Mouse (Mus musculus) kidney, postnatal 0 days (tissue): ENCODE data around the gene Akap7. TPM values are rescaled to one million over a fixed set of nuclear protein-coding genes. Genes with fewer than 3 reads are reported as not detected.
A peak's percentile ranks its signal among the peaks of the same experiment; 100 is the strongest.

Source experiments
- ATAC-seq: fragments of 200-750 bp; cut with Nextera tagmentation; replicated peaks from 2 replicates; pipeline ENCODE4 v1.8.0; 2017; ENCODE audit warnings: low read depth, moderate number of reproducible peaks, moderate TSS enrichment, moderate library complexity; ENCODE audit not compliant: low FRiP score
- DNase-seq: peaks from one replicate; pipeline ENCODE4 v3.0.0-alpha.2; 2016; ENCODE audit warnings: low spot score
- H3K27ac ChIP-seq: fragments of 300-500 bp; sonication (generic); 2 replicates; pipeline ENCODE4 v1.5.1; 2014; ENCODE audit warnings: mild to moderate bottlenecking
- H3K27me3 ChIP-seq: fragments of 300-500 bp; sonication (generic); 2 replicates; pipeline ENCODE4 v1.6.1; 2014; ENCODE audit warnings: low read length, mixed read lengths; ENCODE audit not compliant: insufficient read depth
- H3K36me3 ChIP-seq: fragments of 300-500 bp; sonication (generic); 2 replicates; pipeline ENCODE4 v1.6.1; 2014; ENCODE audit warnings: low read length, mixed read lengths; ENCODE audit not compliant: insufficient read depth
- H3K4me1 ChIP-seq: fragments of 300-500 bp; sonication (generic); replicated peaks from 2 replicates; pipeline ENCODE4 v1.6.1; 2014; ENCODE audit warnings: antibody characterized with exemption, low read length, mixed read lengths; ENCODE audit not compliant: insufficient read depth
- H3K4me2 ChIP-seq: fragments of 300-500 bp; sonication (generic); 2 replicates; pipeline ENCODE4 v1.6.1; 2014; ENCODE audit warnings: mild to moderate bottlenecking, low read length, moderate library complexity, mixed read lengths
- H3K4me3 ChIP-seq: fragments of 300-500 bp; sonication (generic); replicated peaks from 2 replicates; pipeline ENCODE4 v1.5.1; 2014; ENCODE audit warnings: low read depth, low read length
- H3K9ac ChIP-seq: fragments of 300-500 bp; sonication (generic); 2 replicates; pipeline ENCODE4 v1.6.1; 2014; ENCODE audit warnings: low read depth, low read length
- H3K9me3 ChIP-seq: fragments of 300-500 bp; sonication (generic); replicated peaks from 2 replicates; pipeline ENCODE4 v1.6.1; 2016; ENCODE audit warnings: low read length, inconsistent platforms, mixed read lengths
- CTCF ChIP-seq: IDR thresholded peaks from 2 replicates; pipeline ENCODE4 v1.5.1; 2016; ENCODE audit warnings: antibody characterized with exemption, low read depth, mild to moderate bottlenecking, moderate library complexity
- WGBS: fragments of 180-500 bp; shearing (Covaris S2); extraction: QIAGEN DNeasy Blood & Tissue Kit; methylation state at CpG from one replicate; pipeline ENCODE4 v1.1.7; 2014; 5-methylcytosine and 5-hydroxymethylcytosine counted together
- polyA plus RNA-seq: library from polyadenylated mRNA; unstranded; fragments of >200 nt; fragmentation: Nextera tagmentation; extraction: Ambion mirVana; gene quantifications from 2 replicates; pipeline ENCODE4 v1.2.1, GENCODE M21; 2015

The Akap7 gene
- polyA plus RNA-seq, 1 experiment from 2014 or later, result 40.3 TPM

- no peak for ATAC-seq
- WGBS, result 75% methylated on average over 3 of the region's 3 CpGs
- Histone ChIP-seq H3K4me3 (no peak overlapping the region), H3K9me3 (no peaks in the 10 kb centered on the region), H3K4me1 (no peaks in the 10 kb centered on the region), H3K27me3 (no peaks in the 10 kb centered on the region), H3K9ac (no peak overlapping the region), H3K36me3 (no peaks in the 10 kb centered on the region), H3K27ac (no peak overlapping the region), H3K4me2 (no peak overlapping the region)
- TF ChIP-seq CTCF, result no peak
- no peak for DNase-seq
Observed at GRCm38 (mm10) chr10:25215977-25216376, 91.7 kb downstream of the Akap7 start.

- Histone ChIP-seq H3K4me3 (no peak overlapping the region), H3K4me1 (no peaks in the 10 kb centered on the region), H3K36me3 (no peaks in the 10 kb centered on the region), H3K9me3 (no peaks in the 10 kb centered on the region), H3K27ac (no peak overlapping the region), H3K27me3 (no peaks in the 10 kb centered on the region), H3K4me2 (no peak overlapping the region), H3K9ac (no peak overlapping the region)
- whole genome bisulfite sequencing, result 76% methylated on average over 4 of the region's 4 CpGs
- ATAC-seq (no peak), DNase-seq (no peak)
- TF ChIP-seq CTCF, result no peak
Observed at GRCm38 (mm10) chr10:25213716-25214115, 94.0 kb downstream of the Akap7 start.

- Histone ChIP-seq H3K4me1 (0 out of 2 replicates have a peak, but pooled peaks cover 3% of the 10 kb centered on the region), H3K9me3 (no peaks in the 10 kb centered on the region), H3K4me2 (no peak overlapping the region), H3K4me3 (no peak overlapping the region), H3K36me3 (no peaks in the 10 kb centered on the region), H3K27me3 (no peaks in the 10 kb centered on the region), H3K9ac (no peak overlapping the region), H3K27ac (no peak overlapping the region)
- DNase-seq (no peak), ATAC-seq (no peak)
- no peak for TF ChIP-seq CTCF
- 70% methylated on average over 7 of the region's 7 CpGs for WGBS
Observed at GRCm38 (mm10) chr10:25208619-25209018, 99.1 kb downstream of the Akap7 start.

- Histone ChIP-seq H3K9me3 (no peaks in the 10 kb centered on the region), H3K36me3 (no peaks in the 10 kb centered on the region), H3K9ac (no peak overlapping the region), H3K4me1 (0 out of 2 replicates have a peak, but pooled peaks cover 3% of the 10 kb centered on the region), H3K4me2 (no peak overlapping the region), H3K4me3 (no peak overlapping the region), H3K27me3 (no peaks in the 10 kb centered on the region), H3K27ac (no peak overlapping the region)
- peak; percentile 51 for TF ChIP-seq CTCF
- DNase-seq (peak; percentile 27), ATAC-seq (0 out of 2 replicates have a peak, but pooled peaks have one; percentile 57)
- WGBS, result 27% methylated on average over 6 of the region's 6 CpGs
Observed at GRCm38 (mm10) chr10:25207866-25208265, 99.8 kb downstream of the Akap7 start.

GRCm38 (mm10) chr10:25200691-25201090 lies 107.0 kb downstream of the Akap7 start:
- H3K9me3 ChIP-seq, result no peaks in the 10 kb centered on the region
- ATAC-seq, result no peak
- H3K36me3 ChIP-seq, result no peaks in the 10 kb centered on the region
- no peak overlapping the region for H3K27ac ChIP-seq
- DNase-seq, result no peak
- H3K9ac ChIP-seq, result no peak overlapping the region; the same call in 1 of the 2 replicates
- H3K4me3 ChIP-seq, result no peak overlapping the region
- WGBS, result 82% methylated on average over 7 of the region's 7 CpGs
- no peaks in the 10 kb centered on the region for H3K27me3 ChIP-seq
- H3K4me2 ChIP-seq, result peak overlapping the region; percentile 91
- peaks cover 6% of the 10 kb centered on the region for H3K4me1 ChIP-seq
- TF ChIP-seq CTCF, result no peak

- DNase-seq (peak; percentile 73), ATAC-seq (no peak)
- H3K4me1 ChIP-seq, result peaks cover 6% of the 10 kb centered on the region
- peak overlapping the region; percentile 41 for H3K4me3 ChIP-seq
- no peaks in the 10 kb centered on the region for H3K27me3 ChIP-seq
- peak overlapping the region; percentile 50 for H3K9ac ChIP-seq
- TF ChIP-seq CTCF, result peak; percentile 26; the same call in 1 of the 2 replicates
- WGBS, result 16% methylated on average over 32 of the region's 32 CpGs
- no peaks in the 10 kb centered on the region for H3K36me3 ChIP-seq
- no peak overlapping the region for H3K27ac ChIP-seq
- H3K4me2 ChIP-seq, result peak overlapping the region; percentile 91
- no peaks in the 10 kb centered on the region for H3K9me3 ChIP-seq
Observed at GRCm38 (mm10) chr10:25199510-25200353, 107.9 kb downstream of the Akap7 start.
